Mouse (Mus musculus): ENCODE measurements at regions not wholly inside any gene's neighbourhood (a gene's known extent, or its start where the extent isn't known, plus 50 kb on each side); places are given as distances from the start of the nearest gene placed in this dataset.

DNA sequence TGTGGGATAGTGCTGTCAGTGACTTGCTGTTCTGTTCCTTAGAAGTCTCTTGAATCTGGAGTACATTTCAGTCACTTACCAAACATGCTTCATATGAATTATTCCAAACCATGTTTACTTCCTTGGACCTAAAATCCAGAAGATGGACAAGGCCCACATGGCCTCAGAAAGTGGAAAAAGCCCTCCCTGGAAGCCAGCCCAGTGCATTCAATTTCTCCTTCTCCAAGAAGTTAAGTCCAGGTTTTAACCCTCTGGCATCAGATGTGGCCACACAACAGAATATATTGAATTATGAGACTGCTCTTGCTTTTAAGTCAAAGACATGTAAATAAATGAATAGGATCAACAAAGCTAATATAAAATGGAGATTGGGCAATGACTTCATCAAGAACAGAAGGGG, 2513.5 kb upstream of the Gm7489 start:
- DNase-seq (ENCODE audit: low spot score) (no peak), ATAC-seq (no peak)
- no peaks in the 10 kb centered on the region for H3K36me3 ChIP-seq (ENCODE audit: insufficient read depth, low read length)
- no peaks in the 10 kb centered on the region for H3K9me3 ChIP-seq (ENCODE audit: low read length)
- no peak overlapping the region for H3K9ac ChIP-seq (replicated peaks; ENCODE audit: low read depth)
- no peaks in the 10 kb centered on the region for H3K27me3 ChIP-seq (replicated peaks; ENCODE audit: insufficient read depth, low read length)
- H3K27ac ChIP-seq (ENCODE audit: low read length), result no peak overlapping the region
- TF ChIP-seq EP300 (IDR thresholded peaks at IDR 0.05) (no peak), CTCF (IDR thresholded peaks at IDR 0.05) (no peak)
- no peak overlapping the region for H3K4me3 ChIP-seq (ENCODE audit: low read depth, low read length)
- H3K4me2 ChIP-seq (replicated peaks; ENCODE audit: low read depth, low read length), result no peak overlapping the region
- H3K4me1 ChIP-seq (ENCODE audit: insufficient read depth, low read depth, low read length), result no peaks in the 10 kb centered on the region

DNA sequence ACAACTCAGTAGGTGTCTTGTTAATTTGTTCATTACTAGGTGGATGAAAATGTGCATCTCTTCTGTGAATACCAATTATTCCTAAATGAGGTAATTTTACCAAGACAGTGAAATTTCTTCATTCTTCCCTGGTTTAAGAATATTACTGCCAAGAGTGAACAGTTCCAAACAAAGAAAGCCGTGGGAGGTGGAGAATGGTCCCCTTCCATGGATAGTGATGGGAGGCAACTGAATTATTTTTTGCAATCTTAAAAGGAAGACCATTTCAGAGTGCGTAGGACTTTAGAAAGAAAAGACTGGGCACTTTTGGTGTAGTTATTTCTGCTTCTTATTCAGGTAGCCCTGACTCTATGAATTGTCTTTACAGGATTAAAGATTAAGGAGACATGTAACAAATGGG, 2494.3 kb upstream of the Gm7489 start:
- H3K9me3 ChIP-seq (ENCODE audit: low read length), result no peaks in the 10 kb centered on the region
- no peak overlapping the region for H3K4me3 ChIP-seq (ENCODE audit: low read depth, low read length)
- H3K36me3 ChIP-seq (ENCODE audit: insufficient read depth, low read length), result no peaks in the 10 kb centered on the region
- DNase-seq (ENCODE audit: low spot score), result no peak
- TF ChIP-seq CTCF (IDR thresholded peaks at IDR 0.05) (no peak), EP300 (IDR thresholded peaks at IDR 0.05) (no peak)
- no peaks in the 10 kb centered on the region for H3K27me3 ChIP-seq (replicated peaks; ENCODE audit: insufficient read depth, low read length)
- no peak overlapping the region for H3K27ac ChIP-seq (ENCODE audit: low read length)
- no peak overlapping the region for H3K4me2 ChIP-seq (replicated peaks; ENCODE audit: low read depth, low read length)
- H3K9ac ChIP-seq (replicated peaks; ENCODE audit: low read depth), result no peak overlapping the region
- 90% methylated on average over 2 of the region's 2 CpGs for WGBS
- ATAC-seq, result no peak
- H3K4me1 ChIP-seq (ENCODE audit: insufficient read depth, low read depth, low read length), result no peaks in the 10 kb centered on the region

DNA sequence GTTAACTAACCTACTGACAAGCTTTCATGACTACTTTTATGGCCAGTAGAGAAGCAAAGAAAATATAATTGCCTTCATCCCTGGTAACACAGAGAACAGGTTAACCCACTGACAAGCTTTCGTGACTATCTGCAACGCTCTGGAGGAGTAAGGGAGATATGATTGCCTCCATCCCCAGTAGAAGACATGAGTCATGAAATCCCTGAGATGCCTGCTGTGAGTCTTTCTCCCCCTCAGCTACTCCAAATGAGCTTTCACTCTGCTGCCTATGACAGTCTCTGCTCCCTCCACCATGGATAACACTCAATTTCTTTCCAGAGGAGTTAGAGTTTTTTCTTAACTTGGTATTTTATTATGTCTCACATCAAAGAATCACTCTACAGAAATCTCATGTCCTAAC, 2493.4 kb upstream of the Gm7489 start:
- DNase-seq (ENCODE audit: low spot score), result no peak
- no peak overlapping the region for H3K27ac ChIP-seq (ENCODE audit: low read length)
- no peaks in the 10 kb centered on the region for H3K36me3 ChIP-seq (ENCODE audit: insufficient read depth, low read length)
- TF ChIP-seq EP300 (IDR thresholded peaks at IDR 0.05) (no peak), CTCF (IDR thresholded peaks at IDR 0.05) (no peak)
- H3K9me3 ChIP-seq (ENCODE audit: low read length), result no peaks in the 10 kb centered on the region
- no peaks in the 10 kb centered on the region for H3K4me1 ChIP-seq (ENCODE audit: insufficient read depth, low read depth, low read length)
- H3K4me3 ChIP-seq (ENCODE audit: low read depth, low read length), result no peak overlapping the region
- H3K9ac ChIP-seq (replicated peaks; ENCODE audit: low read depth), result no peak overlapping the region
- 90% methylated on average over 2 of the region's 2 CpGs for WGBS
- H3K4me2 ChIP-seq (replicated peaks; ENCODE audit: low read depth, low read length), result no peak overlapping the region
- H3K27me3 ChIP-seq (replicated peaks; ENCODE audit: insufficient read depth, low read length), result no peaks in the 10 kb centered on the region
- ATAC-seq, result no peak

DNA sequence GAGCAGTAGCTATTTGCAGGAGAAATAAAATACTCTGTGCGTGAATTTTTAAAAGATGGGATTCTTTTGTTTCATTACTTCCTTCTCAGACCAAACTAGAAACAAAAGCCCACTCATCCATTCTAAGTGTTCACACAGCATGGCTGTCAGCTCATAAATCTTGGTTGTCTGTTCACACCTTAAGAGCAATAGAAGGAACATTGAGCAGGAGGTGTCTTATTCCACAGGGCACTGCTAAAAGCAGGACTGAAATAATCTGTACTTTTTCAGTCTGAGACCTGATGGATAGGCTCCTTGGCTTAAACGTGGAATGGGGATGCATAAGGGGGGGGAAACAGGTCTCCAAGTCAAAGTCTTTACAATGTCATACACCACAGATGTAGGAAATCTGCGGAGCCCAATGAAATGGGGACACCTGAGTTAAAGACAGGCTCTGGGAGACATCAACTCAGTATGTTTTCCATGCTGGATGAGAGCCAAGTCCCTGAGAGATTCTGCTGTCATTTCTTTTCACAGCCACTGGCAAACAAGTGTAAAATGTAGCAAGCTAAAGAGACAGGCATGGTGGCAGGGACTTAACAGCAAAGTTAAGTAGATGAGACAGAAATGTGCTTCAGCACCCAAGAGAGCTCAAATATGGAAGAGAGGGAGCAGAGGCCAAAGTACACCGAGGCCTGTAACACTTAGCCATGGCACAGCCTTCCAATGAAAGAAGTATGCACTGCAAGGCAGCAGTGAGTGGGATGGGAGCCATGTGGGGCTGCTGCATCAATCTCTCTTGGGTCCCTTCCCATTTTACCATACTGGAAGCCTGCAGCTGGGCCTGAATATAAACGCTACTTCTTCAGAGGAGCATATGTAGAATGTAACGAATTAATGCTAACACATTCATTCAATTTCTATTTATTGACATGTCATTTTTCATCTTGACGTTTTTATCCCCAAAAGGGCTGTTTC, 2492.0 kb upstream of the Gm7489 start:
- no peak for DNase-seq (ENCODE audit: low spot score)
- 61% methylated on average over 7 of the region's 7 CpGs for WGBS
- Histone ChIP-seq H3K27ac (ENCODE audit: low read length) (no peak overlapping the region), H3K9me3 (ENCODE audit: low read length) (no peaks in the 10 kb centered on the region), H3K4me1 (ENCODE audit: insufficient read depth, low read depth, low read length) (no peaks in the 10 kb centered on the region), H3K4me3 (ENCODE audit: low read depth, low read length) (no peak overlapping the region), H3K9ac (replicated peaks; ENCODE audit: low read depth) (no peak overlapping the region), H3K4me2 (replicated peaks; ENCODE audit: low read depth, low read length) (no peak overlapping the region), H3K36me3 (ENCODE audit: insufficient read depth, low read length) (no peaks in the 10 kb centered on the region), H3K27me3 (replicated peaks; ENCODE audit: insufficient read depth, low read length) (no peaks in the 10 kb centered on the region)
- ATAC-seq, result no peak
- TF ChIP-seq EP300 (IDR thresholded peaks at IDR 0.05) (no peak), CTCF (IDR thresholded peaks at IDR 0.05) (no peak)

DNA sequence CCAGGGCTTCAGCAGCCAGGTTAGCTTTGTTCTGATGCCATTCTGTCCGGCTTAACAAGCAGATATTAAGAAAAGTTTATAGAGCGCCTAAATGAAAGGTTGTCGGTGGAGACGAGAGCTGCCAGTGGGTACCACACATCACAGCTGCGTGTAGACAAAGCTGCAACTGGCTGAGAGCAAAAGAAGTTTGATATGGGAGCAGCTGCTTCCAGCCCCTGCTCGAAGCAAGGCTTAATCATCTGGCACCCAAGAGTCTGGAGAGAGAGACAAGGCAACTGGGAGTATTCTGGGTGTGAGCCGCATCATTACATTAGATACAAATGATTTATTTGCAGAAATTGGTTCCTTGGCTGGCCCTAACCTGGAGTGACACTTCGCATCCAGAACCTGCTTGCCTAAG, 2488.7 kb upstream of the Gm7489 start:
- no peaks in the 10 kb centered on the region for H3K9me3 ChIP-seq (ENCODE audit: low read length)
- DNase-seq (ENCODE audit: low spot score) (no peak), ATAC-seq (no peak)
- H3K36me3 ChIP-seq (ENCODE audit: insufficient read depth, low read length), result no peaks in the 10 kb centered on the region
- H3K9ac ChIP-seq (replicated peaks; ENCODE audit: low read depth), result no peak overlapping the region
- H3K4me2 ChIP-seq (replicated peaks; ENCODE audit: low read depth, low read length), result no peak overlapping the region
- no peaks in the 10 kb centered on the region for H3K4me1 ChIP-seq (ENCODE audit: insufficient read depth, low read depth, low read length)
- H3K27ac ChIP-seq (ENCODE audit: low read length), result no peak overlapping the region
- H3K4me3 ChIP-seq (ENCODE audit: low read depth, low read length), result no peak overlapping the region
- TF ChIP-seq CTCF (IDR thresholded peaks at IDR 0.05) (no peak), EP300 (IDR thresholded peaks at IDR 0.05) (no peak)
- H3K27me3 ChIP-seq (replicated peaks; ENCODE audit: insufficient read depth, low read length), result no peaks in the 10 kb centered on the region
- 74% methylated on average over 8 of the region's 8 CpGs for WGBS

DNA sequence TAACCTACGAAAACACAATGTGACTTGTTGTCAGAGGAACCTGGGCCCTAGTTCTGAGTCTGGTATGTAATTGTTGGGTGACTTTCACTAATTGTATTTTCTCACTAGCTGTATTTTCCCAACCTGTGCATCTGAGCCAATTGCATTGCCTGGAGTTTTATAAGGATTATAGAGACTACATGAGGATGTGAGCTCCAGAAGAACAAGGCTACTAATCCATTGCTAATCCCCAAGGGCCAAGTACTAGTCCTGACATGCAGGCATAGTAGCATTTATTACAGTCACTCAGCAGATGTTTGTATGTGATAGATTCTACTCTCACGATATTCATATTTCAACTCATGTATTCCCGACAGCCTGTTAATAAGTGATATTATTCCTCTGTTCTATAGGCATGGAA, 2481.1 kb upstream of the Gm7489 start:
- Histone ChIP-seq H3K4me3 (ENCODE audit: low read depth, low read length) (no peak overlapping the region), H3K27ac (ENCODE audit: low read length) (no peak overlapping the region), H3K9me3 (ENCODE audit: low read length) (no peaks in the 10 kb centered on the region), H3K4me1 (ENCODE audit: insufficient read depth, low read depth, low read length) (no peaks in the 10 kb centered on the region), H3K4me2 (replicated peaks; ENCODE audit: low read depth, low read length) (no peak overlapping the region), H3K36me3 (ENCODE audit: insufficient read depth, low read length) (no peaks in the 10 kb centered on the region), H3K27me3 (replicated peaks; ENCODE audit: insufficient read depth, low read length) (no peaks in the 10 kb centered on the region), H3K9ac (replicated peaks; ENCODE audit: low read depth) (no peak overlapping the region)
- WGBS, result 81% methylated on average over 3 of the region's 3 CpGs
- ATAC-seq (no peak), DNase-seq (ENCODE audit: low spot score) (no peak)
- TF ChIP-seq EP300 (IDR thresholded peaks at IDR 0.05), result no peak
- TF ChIP-seq CTCF (IDR thresholded peaks at IDR 0.05), result no peak

All from lung, postnatal 0 days (tissue).